Mouse (Mus musculus) megakaryocyte, adult 5-6 weeks (primary cell): Measurements from ENCODE around the gene Gm17577. TPM values are rescaled to one million over a fixed set of nuclear protein-coding genes. Genes with fewer than 3 reads are reported as not detected.
"Not testable (repeated sequence)": the region's sequence is repeated elsewhere in the genome, so short reads cannot be mapped to it uniquely, and the experiment has no call there.

Source experiments
- ATAC-seq: 2 replicates; pipeline ENCODE4 v1.8.0; 2016; ENCODE audit warnings: mild to moderate bottlenecking, inconsistent platforms; ENCODE audit not compliant: poor library complexity, severe bottlenecking
- total RNA-seq, 2 experiments: library from RNA; stranded (forward) in 1 of 2; stranded (reverse) in 1 of 2; fragments of 153-499, 151-499 nt in 1 of 2; fragments of 221-1000, 200-1000 nt in 1 of 2; gene quantifications; 2 replicates each; pipeline versions ENCODE4 v1.2.3 to v1.2.4; 2015 to 2017

Gene Gm17577
- not detected in 2 replicates for total RNA-seq (2015)
- not detected in 2 replicates for total RNA-seq (2017)

DNA sequence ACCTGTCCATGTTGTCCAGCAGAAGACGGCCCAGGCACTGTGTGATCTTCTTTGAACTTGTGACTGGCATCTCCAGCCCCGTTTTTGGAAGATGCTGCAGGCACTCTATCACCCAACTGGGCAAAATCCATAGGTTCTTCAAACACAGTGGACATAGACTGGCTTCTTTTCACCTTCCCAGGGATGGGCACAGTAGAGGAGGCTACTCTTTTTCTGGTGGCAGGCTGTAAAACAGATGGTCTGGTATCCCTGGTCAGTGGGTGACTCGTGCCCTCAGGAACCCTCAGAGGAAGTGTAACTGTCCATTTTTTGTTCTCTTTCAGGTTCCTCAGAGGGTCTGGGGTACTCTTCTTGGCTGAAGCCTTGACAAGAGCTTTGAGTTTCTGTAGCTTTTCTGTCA lies at the start of gene Gm17577:
TSS of gene Gm17577 (minus strand) at position 101 of the 400 bp plus-strand sequence.
- ATAC-seq, result not testable (repeated sequence)

- ATAC-seq, result not testable (repeated sequence)
These were observed 24.3 kb downstream of the Gm17577 start, which contains the start of gene Srsx for GRCm38 (mm10) chrX:123222381-123222780. Gene Srsx, minus strand, starts transcription at chrX:123222481.

Other genes with a start within 250 kb of the Gm17577 start
- not detected in 2 replicates for gene Gm17521, start 217.2 kb downstream of the Gm17577 start, total RNA-seq (2015)
- not detected in 2 replicates for gene Gm17521, start 217.2 kb downstream of the Gm17577 start, total RNA-seq (2017)
- gene Cldn34c1, start 143.4 kb downstream of the Gm17577 start, total RNA-seq (2015), result 1.2 and 1.9 TPM in 2 replicates
- 0.37 and 3.7 TPM in 2 replicates for gene Cldn34c1, start 143.4 kb downstream of the Gm17577 start, total RNA-seq (2017)
- not detected in 2 replicates for gene Srsx, start 24.4 kb downstream of the Gm17577 start, total RNA-seq (2015)
- not detected in 2 replicates for gene Srsx, start 24.4 kb downstream of the Gm17577 start, total RNA-seq (2017)